Mouse (Mus musculus): ENCODE measurements around the gene Msh3. TPM values are rescaled to one million over a fixed set of nuclear protein-coding genes. Genes with fewer than 3 reads are reported as not detected.
"Not testable (repeated sequence)": the region's sequence is repeated elsewhere in the genome, so short reads cannot be mapped to it uniquely, and the experiment has no call there.

Gene Msh3
- polyA plus RNA-seq, 1 experiment from 2014 or later = 30.4 TPM

GRCm38 (mm10) chr13:92193806-92194205 lies 161.0 kb downstream of the Msh3 start:
- H3K36me3 ChIP-seq (ENCODE audit: insufficient read depth, low read length); ATAC-seq (ENCODE audit: low FRiP score, low TSS enrichment); H3K4me2 ChIP-seq (replicated peaks; ENCODE audit: low read depth, low read length); H3K27me3 ChIP-seq (ENCODE audit: insufficient read depth, low read length); H3K27ac ChIP-seq (ENCODE audit: low read length); H3K9me3 ChIP-seq (ENCODE audit: low read length); H3K9ac ChIP-seq (replicated peaks; ENCODE audit: low read length); H3K4me1 ChIP-seq (ENCODE audit: insufficient read depth, low read length); H3K4me3 ChIP-seq (ENCODE audit: low read length): not testable (repeated sequence)
- 81% methylated on average over 5 of the region's 5 CpGs for WGBS

- H3K9me3 ChIP-seq (ENCODE audit: low read length); ATAC-seq (ENCODE audit: low FRiP score, low TSS enrichment): not testable (repeated sequence)
- WGBS = 83% methylated on average over 8 of the region's 8 CpGs
Observed at GRCm38 (mm10) chr13:92172686-92173085, 182.1 kb downstream of the Msh3 start.

More at GRCm38 (mm10) chr13:92172686-92173085, 182.1 kb downstream of the Msh3 start:
- H3K27ac ChIP-seq (ENCODE audit: low read length); H3K4me3 ChIP-seq (ENCODE audit: low read length); H3K4me2 ChIP-seq (replicated peaks; ENCODE audit: low read depth, low read length); H3K27me3 ChIP-seq (ENCODE audit: insufficient read depth, low read length); H3K4me1 ChIP-seq (ENCODE audit: insufficient read depth, low read length); H3K36me3 ChIP-seq (ENCODE audit: insufficient read depth, low read length); H3K9ac ChIP-seq (replicated peaks; ENCODE audit: low read length): not testable (repeated sequence)

Other genes starting within 250 kb of the Msh3 start
- gene Rasgrf2, start 223.3 kb downstream of the Msh3 start, polyA plus RNA-seq (2015; fragmentation: Nextera tagmentation; extraction: Ambion mirVana) = 1.0 and 2.5 TPM in 2 replicates
- gene Gm20379, start 49.0 kb downstream of the Msh3 start, polyA plus RNA-seq (2015; fragmentation: Nextera tagmentation; extraction: Ambion mirVana) = 1.2 and 1.9 TPM in 2 replicates
- gene Dhfr, start 277 bp downstream of the Msh3 start, polyA plus RNA-seq (2015; fragmentation: Nextera tagmentation; extraction: Ambion mirVana) = 21.0 and 21.7 TPM in 2 replicates
- gene Ankrd34b, start 70.9 kb upstream of the Msh3 start, polyA plus RNA-seq (2015; fragmentation: Nextera tagmentation; extraction: Ambion mirVana) = 0.36 and 0.49 TPM in 2 replicates
- 0.17 and 0.24 TPM in 2 replicates for gene Fam151b, start 129.0 kb upstream of the Msh3 start, polyA plus RNA-seq (2015; fragmentation: Nextera tagmentation; extraction: Ambion mirVana)
- 12.1 and 13.6 TPM in 2 replicates for gene Zfyve16, start 175.9 kb upstream of the Msh3 start, polyA plus RNA-seq (2015; fragmentation: Nextera tagmentation; extraction: Ambion mirVana)
- gene Spz1, start 221.2 kb upstream of the Msh3 start, polyA plus RNA-seq (2015; fragmentation: Nextera tagmentation; extraction: Ambion mirVana) = not detected in 2 replicates

All from kidney, embryonic 16.5 days (tissue).